Mouse (Mus musculus) embryo, embryonic 11 days (tissue): ENCODE measurements around the gene Kctd3.
"Not testable (repeated sequence)": the region's sequence is repeated elsewhere in the genome, so short reads cannot be mapped to it uniquely, and the experiment has no call there.

Experiments used
- DNase-seq: peaks from one replicate; pipeline ENCODE4 v3.0.0-alpha.2; 2015

The Kctd3 gene

GRCm38 (mm10) chr1:189007239-189007979, at the start of gene Kctd3:
TSS of gene Kctd3 (minus strand) at chr1:189007841.
- DNase-seq = peak; percentile 97

- no peak for DNase-seq
Measured at GRCm38 (mm10) chr1:189057425-189057824, 49.8 kb upstream of the Kctd3 start.

GRCm38 (mm10) chr1:189055933-189056332, 48.3 kb upstream of the Kctd3 start:
- DNase-seq = peak; percentile 14

GRCm38 (mm10) chr1:189054941-189055551, 47.4 kb upstream of the Kctd3 start:
- no peak for DNase-seq

- DNase-seq = no peak
Measured at GRCm38 (mm10) chr1:189054191-189054590, 46.5 kb upstream of the Kctd3 start.

GRCm38 (mm10) chr1:189052189-189052588, 44.5 kb upstream of the Kctd3 start:
- no peak for DNase-seq

GRCm38 (mm10) chr1:189050122-189050521, 42.5 kb upstream of the Kctd3 start:
- DNase-seq = no peak

GRCm38 (mm10) chr1:189048331-189048730, 40.7 kb upstream of the Kctd3 start:
- no peak for DNase-seq

- DNase-seq = no peak
Measured at GRCm38 (mm10) chr1:189047918-189048317, 40.3 kb upstream of the Kctd3 start.

- no peak for DNase-seq
Measured at GRCm38 (mm10) chr1:189046831-189047230, 39.2 kb upstream of the Kctd3 start.

GRCm38 (mm10) chr1:189046301-189046700, 38.7 kb upstream of the Kctd3 start:
- DNase-seq = no peak

GRCm38 (mm10) chr1:189041261-189041660, 33.6 kb upstream of the Kctd3 start:
- no peak for DNase-seq

GRCm38 (mm10) chr1:189039348-189039747, 31.7 kb upstream of the Kctd3 start:
- no peak for DNase-seq

GRCm38 (mm10) chr1:189032817-189033216, 25.2 kb upstream of the Kctd3 start:
- not testable (repeated sequence) for DNase-seq

- no peak for DNase-seq
Measured at GRCm38 (mm10) chr1:189030975-189031374, 23.3 kb upstream of the Kctd3 start.

- DNase-seq = peak; percentile 52
Measured at GRCm38 (mm10) chr1:189028267-189028666, 20.6 kb upstream of the Kctd3 start.

GRCm38 (mm10) chr1:189026885-189027284, 19.2 kb upstream of the Kctd3 start:
- DNase-seq = peak; percentile 70

GRCm38 (mm10) chr1:189023701-189024080, 16.1 kb upstream of the Kctd3 start:
- DNase-seq = no peak

- peak; percentile 43 for DNase-seq
Measured at GRCm38 (mm10) chr1:189022925-189023700, 15.5 kb upstream of the Kctd3 start.

GRCm38 (mm10) chr1:189015372-189015771, 7.7 kb upstream of the Kctd3 start:
- DNase-seq = peak; percentile 18

- DNase-seq = peak; percentile 27
Measured at GRCm38 (mm10) chr1:189013587-189013921, 5.9 kb upstream of the Kctd3 start.

GRCm38 (mm10) chr1:189012846-189013586, 5.4 kb upstream of the Kctd3 start:
- peak; percentile 47 for DNase-seq

- DNase-seq = no peak
Measured at GRCm38 (mm10) chr1:189010671-189011070, 3.0 kb upstream of the Kctd3 start.
